Mouse (Mus musculus) embryonic fibroblast, embryonic 13.5 days (primary cell): ENCODE measurements at regions not wholly inside any gene's neighbourhood (a gene's known extent, or its start where the extent isn't known, plus 50 kb on each side); places are given as distances from the start of the nearest gene placed in this dataset.

Experiments used
- CTCF ChIP-seq: IDR thresholded peaks from 2 replicates; pipeline ENCODE4 v1.5.1; 2011; ENCODE audit warnings: mild to moderate bottlenecking, control low read depth, low read length, moderate library complexity, borderline replicate concordance; ENCODE audit not compliant: insufficient read depth
- POLR2A ChIP-seq: IDR thresholded peaks from 2 replicates; pipeline ENCODE4 v1.6.1; 2011; ENCODE audit warnings: low read depth, mild to moderate bottlenecking, control low read depth, low read length, moderate library complexity

- no peak for TF ChIP-seq CTCF
- no peak for TF ChIP-seq POLR2A
These were observed 100.7 kb upstream of the Cadps start for GRCm38 (mm10) chr14:12923617-12924016.
